Mouse (Mus musculus) brown adipose tissue, adult 24 weeks (tissue): Measurements from ENCODE around the gene Ptprk. TPM values are rescaled to one million over a fixed set of nuclear protein-coding genes. Genes with fewer than 3 reads are reported as not detected.

Experiments
- H3K27ac ChIP-seq: fragments of 200-500 bp; replicated peaks from 2 replicates; pipeline ENCODE4 v1.5.1; 2012; ENCODE audit warnings: low read depth, mild to moderate bottlenecking, low read length
- H3K4me1 ChIP-seq: fragments of 200-500 bp; 2 replicates; pipeline ENCODE4 v1.6.1; 2012; ENCODE audit warnings: low read length, mixed read lengths; ENCODE audit not compliant: control insufficient read depth, insufficient read depth, insufficient read length
- H3K4me3 ChIP-seq: fragments of 200-500 bp; 2 replicates; pipeline ENCODE4 v1.5.1; 2012; ENCODE audit warnings: low read depth, mild to moderate bottlenecking, low read length, moderate library complexity; ENCODE audit not compliant: insufficient read depth
- polyA plus RNA-seq: library from polyadenylated mRNA; stranded (reverse); fragments of >200 nt; gene quantifications from 2 replicates; pipeline ENCODE4 v1.2.4, GENCODE M21; 2012; ENCODE audit not compliant: missing spikeins, insufficient read depth, insufficient read length

The Ptprk gene
- polyA plus RNA-seq, 1 experiment = 3.3 TPM

- no peaks in the 10 kb centered on the region for H3K4me1 ChIP-seq
- H3K4me3 ChIP-seq = no peak overlapping the region
- H3K27ac ChIP-seq = no peak overlapping the region
These were observed 376.0 kb downstream of the Ptprk start for GRCm38 (mm10) chr10:28450642-28451041.

GRCm38 (mm10) chr10:28458027-28458426 is 383.4 kb downstream of the Ptprk start:
- Histone ChIP-seq H3K4me3 (no peak overlapping the region), H3K27ac (no peak overlapping the region), H3K4me1 (no peaks in the 10 kb centered on the region)

- Histone ChIP-seq H3K4me1 (no peaks in the 10 kb centered on the region), H3K4me3 (no peak overlapping the region), H3K27ac (no peak overlapping the region)
These were observed 385.3 kb downstream of the Ptprk start for GRCm38 (mm10) chr10:28459963-28460362.

GRCm38 (mm10) chr10:28463706-28464105 is 389.1 kb downstream of the Ptprk start:
- Histone ChIP-seq H3K27ac (no peak overlapping the region), H3K4me1 (no peaks in the 10 kb centered on the region), H3K4me3 (no peak overlapping the region)

GRCm38 (mm10) chr10:28464766-28465548 is 390.3 kb downstream of the Ptprk start:
- H3K27ac ChIP-seq = no peak overlapping the region
- no peak overlapping the region for H3K4me3 ChIP-seq
- H3K4me1 ChIP-seq = no peaks in the 10 kb centered on the region

GRCm38 (mm10) chr10:28485574-28485973 is 411.0 kb downstream of the Ptprk start:
- H3K27ac ChIP-seq = no peak overlapping the region
- no peaks in the 10 kb centered on the region for H3K4me1 ChIP-seq
- no peak overlapping the region for H3K4me3 ChIP-seq

- H3K27ac ChIP-seq = no peak overlapping the region
- H3K4me1 ChIP-seq = no peaks in the 10 kb centered on the region
These were observed 416.4 kb downstream of the Ptprk start for GRCm38 (mm10) chr10:28491006-28491405.

GRCm38 (mm10) chr10:28492206-28492605 is 417.6 kb downstream of the Ptprk start:
- no peak overlapping the region for H3K27ac ChIP-seq
- H3K4me3 ChIP-seq = no peak overlapping the region
- H3K4me1 ChIP-seq = no peaks in the 10 kb centered on the region

More at GRCm38 (mm10) chr10:28491006-28491405, 416.4 kb downstream of the Ptprk start:
- no peak overlapping the region for H3K4me3 ChIP-seq

GRCm38 (mm10) chr10:28492870-28493269 is 418.2 kb downstream of the Ptprk start:
- no peaks in the 10 kb centered on the region for H3K4me1 ChIP-seq
- no peak overlapping the region for H3K4me3 ChIP-seq
- H3K27ac ChIP-seq = no peak overlapping the region

- no peak overlapping the region for H3K4me3 ChIP-seq
- H3K4me1 ChIP-seq = no peaks in the 10 kb centered on the region
- no peak overlapping the region for H3K27ac ChIP-seq
These were observed 418.7 kb downstream of the Ptprk start for GRCm38 (mm10) chr10:28493271-28493861.

GRCm38 (mm10) chr10:28497791-28498190 is 423.2 kb downstream of the Ptprk start:
- Histone ChIP-seq H3K27ac (no peak overlapping the region), H3K4me3 (no peak overlapping the region), H3K4me1 (no peaks in the 10 kb centered on the region)

GRCm38 (mm10) chr10:28498504-28498903 is 423.9 kb downstream of the Ptprk start:
- Histone ChIP-seq H3K4me3 (no peak overlapping the region), H3K4me1 (no peaks in the 10 kb centered on the region), H3K27ac (no peak overlapping the region)

- no peak overlapping the region for H3K4me3 ChIP-seq
- no peak overlapping the region for H3K27ac ChIP-seq
These were observed 439.0 kb downstream of the Ptprk start for GRCm38 (mm10) chr10:28513601-28514000.

GRCm38 (mm10) chr10:28516147-28516546 is 441.5 kb downstream of the Ptprk start:
- Histone ChIP-seq H3K4me1 (no peaks in the 10 kb centered on the region), H3K4me3 (no peak overlapping the region), H3K27ac (no peak overlapping the region)

More at GRCm38 (mm10) chr10:28513601-28514000, 439.0 kb downstream of the Ptprk start:
- H3K4me1 ChIP-seq = no peaks in the 10 kb centered on the region

GRCm38 (mm10) chr10:28518297-28518696 is 443.7 kb downstream of the Ptprk start:
- no peaks in the 10 kb centered on the region for H3K4me1 ChIP-seq
- H3K4me3 ChIP-seq = no peak overlapping the region
- H3K27ac ChIP-seq = no peak overlapping the region

GRCm38 (mm10) chr10:28519861-28520260 is 445.2 kb downstream of the Ptprk start:
- H3K4me1 ChIP-seq = no peaks in the 10 kb centered on the region
- no peak overlapping the region for H3K27ac ChIP-seq
- no peak overlapping the region for H3K4me3 ChIP-seq
